Mouse (Mus musculus): Measurements from ENCODE around the gene Kifc3. TPM values are rescaled to one million over a fixed set of nuclear protein-coding genes. Genes with fewer than 3 reads are reported as not detected.
A peak's percentile ranks its signal among the peaks of the same experiment; 100 is the strongest.

The Kifc3 gene
- total RNA-seq, 2 experiments from 2014 or later = 11.2 to 11.5 TPM

DNA sequence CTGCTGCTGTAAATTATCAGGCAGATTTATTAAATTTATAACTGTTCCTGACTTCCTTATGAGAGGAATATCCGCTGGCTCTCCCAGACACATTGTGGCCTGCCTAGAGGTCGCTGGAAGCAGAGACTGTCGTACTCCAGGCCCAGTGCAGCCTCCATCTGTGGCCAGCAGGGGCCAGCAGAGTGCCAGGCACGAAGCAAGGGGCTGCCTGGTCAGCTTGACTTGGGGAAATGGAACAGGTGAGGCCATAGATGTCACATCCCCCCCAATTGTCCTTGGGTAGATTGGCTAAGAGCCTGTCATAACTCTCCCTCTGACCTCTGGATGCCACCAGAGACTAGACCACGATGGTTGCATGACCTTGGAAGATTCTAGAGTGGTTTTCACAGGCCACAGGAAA, 103.6 kb downstream of the Kifc3 start:
- peak; percentile 74 for DNase-seq
- intact Hi-C loops (cut with DNase I; ENCODE audit: low total_unique reads) = loop anchor here (10.0 kb wide), 1 partner anchor 154 kb away; no protein-coding TSS in a partner anchor

DNA sequence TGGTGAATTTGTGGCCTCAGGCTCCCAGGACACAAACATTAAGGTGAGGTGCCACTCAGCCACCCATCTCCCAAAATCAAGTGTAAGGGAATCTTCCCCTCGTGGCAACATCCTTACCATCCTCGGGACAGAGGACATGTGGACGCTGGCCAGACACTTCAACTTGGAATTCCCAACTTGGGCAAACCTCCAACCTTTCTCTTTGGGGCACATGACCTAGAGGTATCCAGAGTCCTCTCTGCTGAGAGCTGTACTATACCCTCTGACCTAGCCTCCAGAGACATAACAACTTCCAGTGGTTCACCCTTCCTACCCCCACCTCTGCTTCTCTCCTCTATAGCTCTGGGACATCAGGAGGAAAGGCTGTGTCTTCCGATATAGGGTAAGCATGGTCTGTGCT, 109.0 kb downstream of the Kifc3 start:
- intact Hi-C loops (cut with DNase I; ENCODE audit: low total_unique reads) = loop anchor here (10.0 kb wide), 1 partner anchor 149 kb away; no protein-coding TSS in a partner anchor

DNA sequence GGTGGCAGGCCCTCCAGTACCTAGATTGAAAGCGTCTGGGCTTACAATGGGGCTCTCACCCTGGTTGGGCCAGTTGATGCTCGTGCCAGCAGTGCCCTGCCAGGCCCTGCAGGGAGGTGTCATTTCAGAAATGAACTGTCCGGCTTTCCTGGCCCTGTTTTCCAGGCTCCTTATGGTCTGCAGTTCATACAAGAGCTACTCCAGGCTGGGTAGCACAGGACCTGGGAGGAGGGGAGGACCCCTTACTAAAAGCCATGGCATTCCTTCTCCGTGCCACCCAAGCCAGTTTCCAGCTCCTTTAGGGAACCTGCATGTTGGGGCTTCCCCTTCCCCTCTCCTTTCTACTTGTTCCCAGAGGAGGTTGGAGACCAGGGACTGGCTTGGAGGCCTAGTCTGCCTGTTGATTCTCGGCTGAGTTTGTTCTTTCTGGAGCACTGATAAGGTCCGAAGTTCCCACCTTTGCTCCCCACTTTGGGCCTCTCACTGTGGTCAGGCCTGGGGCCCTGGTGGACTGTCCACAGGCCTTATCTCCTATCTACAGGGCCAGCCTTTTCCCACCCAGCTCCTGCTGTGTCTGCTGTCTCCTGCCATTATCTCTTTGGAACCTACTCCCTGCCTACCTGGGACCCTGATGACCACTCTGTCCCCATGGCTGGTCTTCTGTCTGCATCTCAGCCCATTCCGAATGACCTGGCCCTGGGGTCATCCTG, 117.0 kb downstream of the Kifc3 start:
- DNase-seq = no peak
- intact Hi-C loops (cut with DNase I; ENCODE audit: low total_unique reads) = no loop called here

More for the DNA sequence above, 109.0 kb downstream of the Kifc3 start:
- no peak for DNase-seq

- intact Hi-C loops (cut with DNase I; ENCODE audit: low total_unique reads) = no loop called here
- DNase-seq = no peak
Measured at GRCm38 (mm10) chr8:95084744-95085431, 117.7 kb downstream of the Kifc3 start.

- intact Hi-C loops (cut with DNase I; ENCODE audit: low total_unique reads) = no loop called here
Measured at GRCm38 (mm10) chr8:95084261-95084660, 118.4 kb downstream of the Kifc3 start.

DNA sequence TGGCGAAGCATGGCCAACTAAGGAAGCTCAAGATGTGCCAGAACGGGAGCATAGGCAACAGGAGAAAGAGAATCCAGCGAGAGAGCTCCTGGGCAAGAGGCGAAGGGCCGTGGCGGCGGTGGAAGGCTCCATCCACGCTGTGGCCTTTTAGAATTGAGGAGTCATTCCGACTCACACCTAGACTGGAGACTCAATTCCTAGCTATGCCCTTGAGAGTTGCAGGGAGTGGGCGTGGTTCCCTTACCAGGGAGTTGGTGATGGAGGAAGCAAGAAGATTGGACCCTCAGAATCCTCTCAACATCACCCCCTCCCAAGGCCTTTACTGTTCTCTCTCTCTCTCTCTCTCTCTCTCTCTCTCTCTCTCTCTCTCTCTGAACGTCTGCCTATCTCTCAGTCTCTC, 121.0 kb downstream of the Kifc3 start:
- intact Hi-C loops (cut with DNase I; ENCODE audit: low total_unique reads) = no loop called here
- no peak for DNase-seq

More at GRCm38 (mm10) chr8:95084261-95084660, 118.4 kb downstream of the Kifc3 start:
- no peak for DNase-seq

DNA sequence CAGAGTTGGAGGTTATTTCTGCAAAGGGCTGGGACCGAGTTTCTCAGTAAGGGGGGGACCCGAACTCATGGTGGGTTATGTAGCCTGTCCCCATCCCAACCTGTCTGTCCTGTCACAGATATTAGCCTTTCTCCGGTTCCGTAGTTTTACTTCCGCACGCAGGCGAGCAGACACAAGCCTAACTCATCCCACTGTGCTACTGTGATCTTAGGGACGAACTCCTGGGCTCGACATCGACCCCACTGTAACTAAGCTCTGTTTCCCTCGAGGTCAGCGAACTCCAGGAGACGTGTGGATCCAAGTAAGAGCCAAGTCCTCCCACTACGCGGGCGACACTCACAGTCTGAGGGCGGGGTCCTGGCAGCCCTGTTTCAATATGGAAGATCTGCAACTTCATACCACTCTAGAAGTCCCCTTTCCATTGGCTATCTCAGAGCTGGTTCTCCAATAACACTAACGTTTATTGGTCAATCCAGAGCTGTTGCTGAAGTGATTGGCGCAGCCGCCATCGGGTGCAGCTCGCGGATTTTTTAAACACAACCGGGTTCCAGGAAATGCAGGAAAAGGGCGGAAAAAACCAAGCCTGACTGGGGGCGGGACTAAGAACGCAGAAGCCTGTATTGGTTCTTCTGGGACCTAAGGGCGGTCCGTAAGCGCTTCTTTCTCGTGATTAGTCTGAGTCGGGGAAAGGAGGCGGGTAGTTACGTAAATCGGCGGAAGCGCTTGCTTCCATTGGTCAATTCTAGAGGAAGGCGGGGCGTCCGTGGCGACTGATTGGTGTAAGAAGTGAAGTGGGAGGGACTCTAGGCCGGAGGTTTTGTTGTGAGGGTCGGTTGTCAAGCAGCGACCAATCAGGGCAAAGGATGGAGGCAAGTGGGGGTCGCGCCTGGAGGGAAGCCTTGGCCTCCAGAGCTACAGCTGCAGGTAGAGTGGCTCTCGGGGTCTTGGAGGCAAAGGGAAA, 122.0 kb downstream of the Kifc3 start, which contains the start of gene Katnb1:
Katnb1 (plus strand) TSS at position 806 of the 961 bp plus-strand sequence.
- intact Hi-C loops (cut with DNase I; ENCODE audit: low total_unique reads) = no loop called here
- peak; percentile 97 for DNase-seq

- intact Hi-C loops (cut with DNase I; ENCODE audit: low total_unique reads) = no loop called here
- no peak for DNase-seq
Measured at GRCm38 (mm10) chr8:95079305-95079704, 123.3 kb downstream of the Kifc3 start.

- intact Hi-C loops (cut with DNase I; ENCODE audit: low total_unique reads) = no loop called here
- no peak for DNase-seq
Measured at GRCm38 (mm10) chr8:95078055-95078454, 124.6 kb downstream of the Kifc3 start.

GRCm38 (mm10) chr8:95076151-95076550, 126.5 kb downstream of the Kifc3 start:
- DNase-seq = no peak
- intact Hi-C loops (cut with DNase I; ENCODE audit: low total_unique reads) = no loop called here

DNA sequence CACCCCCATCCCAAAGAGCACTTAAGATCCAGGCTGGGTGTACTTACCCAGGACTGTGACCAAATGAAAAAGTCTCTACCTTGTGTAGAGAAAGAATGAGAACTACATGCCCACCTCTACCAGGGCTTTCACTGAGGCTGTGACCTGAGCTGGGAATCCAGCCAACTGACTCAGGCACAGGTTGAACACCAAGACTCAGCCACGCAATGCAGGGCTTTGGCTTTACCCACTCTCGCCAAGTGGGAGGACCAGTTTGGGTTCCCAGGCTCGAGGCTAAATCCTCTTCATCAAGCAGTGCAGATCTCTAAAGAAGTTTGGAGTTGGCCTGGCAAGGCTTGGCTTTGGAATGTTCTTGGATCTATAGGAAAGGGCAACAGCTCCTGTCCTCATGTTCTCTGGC, 127.1 kb downstream of the Kifc3 start:
- intact Hi-C loops (cut with DNase I; ENCODE audit: low total_unique reads) = no loop called here

GRCm38 (mm10) chr8:95067582-95067981, 135.0 kb downstream of the Kifc3 start:
- DNase-seq = peak; percentile 54
- intact Hi-C loops (cut with DNase I; ENCODE audit: low total_unique reads) = no loop called here

More for the DNA sequence above, 127.1 kb downstream of the Kifc3 start:
- no peak for DNase-seq

- DNase-seq = no peak
- intact Hi-C loops (cut with DNase I; ENCODE audit: low total_unique reads) = no loop called here
Measured at GRCm38 (mm10) chr8:95064531-95064930, 138.1 kb downstream of the Kifc3 start.

- intact Hi-C loops (cut with DNase I; ENCODE audit: low total_unique reads) = no loop called here
- no peak for DNase-seq
Measured at GRCm38 (mm10) chr8:95059812-95060533, 142.6 kb downstream of the Kifc3 start.

- intact Hi-C loops (cut with DNase I; ENCODE audit: low total_unique reads) = no loop called here
Measured at GRCm38 (mm10) chr8:95058661-95059060, 144.0 kb downstream of the Kifc3 start.

GRCm38 (mm10) chr8:95056414-95056813, 146.2 kb downstream of the Kifc3 start:
- DNase-seq = no peak
- intact Hi-C loops (cut with DNase I; ENCODE audit: low total_unique reads) = no loop called here

More at GRCm38 (mm10) chr8:95058661-95059060, 144.0 kb downstream of the Kifc3 start:
- DNase-seq = no peak

DNA sequence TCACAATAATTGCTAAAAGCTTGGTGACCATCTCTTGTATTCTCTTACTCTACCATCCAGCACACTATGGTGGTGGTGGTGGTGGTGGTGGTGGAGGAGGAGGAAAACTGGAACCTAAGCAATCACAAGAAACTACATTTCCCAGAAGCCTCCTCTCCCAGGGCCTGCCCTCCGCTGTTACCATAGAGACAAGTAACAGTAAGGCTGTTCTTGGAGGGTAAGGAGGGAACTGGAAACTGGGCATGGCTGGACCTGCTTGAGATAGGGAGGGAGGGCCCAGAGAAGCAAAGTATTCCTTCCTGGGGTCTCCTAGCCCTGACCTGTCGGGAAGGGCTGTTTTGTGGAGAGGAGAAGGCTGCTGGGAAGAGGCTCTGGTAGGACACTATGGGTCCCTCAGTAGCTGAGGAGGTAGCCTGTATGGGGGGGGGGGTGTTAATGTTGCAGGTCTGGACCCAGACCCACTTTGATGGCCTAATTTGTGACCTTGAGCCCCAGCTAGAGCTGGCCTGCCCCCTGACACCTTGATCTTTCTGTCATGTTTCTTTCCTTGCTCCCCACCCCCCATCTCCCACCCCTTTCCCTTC, 147.6 kb downstream of the Kifc3 start, which contains the start of gene Drc7:
Drc7 (plus strand) TSS at position 177 of the 584 bp plus-strand sequence.
- intact Hi-C loops (cut with DNase I; ENCODE audit: low total_unique reads) = no loop called here
- no peak for DNase-seq

GRCm38 (mm10) chr8:95054438-95054837, 148.2 kb downstream of the Kifc3 start:
- no peak for DNase-seq
- intact Hi-C loops (cut with DNase I; ENCODE audit: low total_unique reads) = no loop called here

Data from gastrocnemius, postnatal 14 days (tissue).